Mouse (Mus musculus) macrophage (primary cell): Measurements from ENCODE around the gene Rpl19. TPM values are rescaled to one million over a fixed set of nuclear protein-coding genes. Genes with fewer than 3 reads are reported as not detected.

Source experiments
- H3K27ac ChIP-seq: fragments of 350-480 bp; formaldehyde crosslinking; 2 replicates; pipeline ENCODE4 v1.9.0; 2021
- H3K36me3 ChIP-seq: fragments of 350-480 bp; formaldehyde crosslinking; 2 replicates; pipeline ENCODE4 v1.9.0; 2021; ENCODE audit errors: inconsistent target
- H3K4me3 ChIP-seq: fragments of 350-480 bp; formaldehyde crosslinking; 2 replicates; pipeline ENCODE4 v1.9.0; 2021; ENCODE audit errors: inconsistent target
- H3K79me2 ChIP-seq: fragments of 350-480 bp; formaldehyde crosslinking; 2 replicates; pipeline ENCODE4 v1.9.0; 2021; ENCODE audit errors: inconsistent target
- WGBS: methylation state at CpG from one replicate; pipeline ENCODE4 v1.1.7; 2026; ENCODE audit warnings: inconsistent platforms; ENCODE audit not compliant: missing documents; 5-methylcytosine and 5-hydroxymethylcytosine counted together
- polyA plus RNA-seq: library from polyadenylated mRNA; stranded (reverse); fragments of 250-400 nt; gene quantifications from 3 replicates; pipeline ENCODE4 v1.2.4, GENCODE M21; 2018; ENCODE audit warnings: inconsistent platforms

Rpl19 gene
- polyA plus RNA-seq, 1 experiment from 2014 or later: 2,012 TPM

DNA sequence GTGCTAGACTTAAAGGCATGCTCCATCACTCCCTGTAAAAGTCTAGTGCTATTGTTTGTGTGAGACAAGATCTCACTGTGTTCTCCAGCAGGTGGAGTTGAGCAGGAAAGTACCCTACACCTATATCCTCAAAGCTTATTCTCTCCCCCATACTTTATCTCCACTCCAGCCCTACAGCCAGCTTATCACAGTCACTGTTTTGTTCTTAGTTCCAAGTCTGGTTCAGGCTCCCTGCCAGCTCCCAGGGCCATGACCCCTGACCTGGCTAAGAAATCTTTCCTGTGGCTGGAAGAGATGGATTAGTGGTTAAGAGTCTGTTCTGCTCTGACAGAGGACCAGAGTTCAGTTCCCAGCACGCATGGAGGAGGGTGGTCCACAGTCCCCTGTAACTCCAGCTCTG lies 20.0 kb downstream of the Rpl19 start:
- no peaks in the 10 kb centered on the region for H3K36me3 ChIP-seq
- H3K4me3 ChIP-seq: no peak overlapping the region
- WGBS: 93% methylated on average over 1 of the region's 1 CpGs
- no peak overlapping the region for H3K27ac ChIP-seq
- no peaks in the 10 kb centered on the region for H3K79me2 ChIP-seq

DNA sequence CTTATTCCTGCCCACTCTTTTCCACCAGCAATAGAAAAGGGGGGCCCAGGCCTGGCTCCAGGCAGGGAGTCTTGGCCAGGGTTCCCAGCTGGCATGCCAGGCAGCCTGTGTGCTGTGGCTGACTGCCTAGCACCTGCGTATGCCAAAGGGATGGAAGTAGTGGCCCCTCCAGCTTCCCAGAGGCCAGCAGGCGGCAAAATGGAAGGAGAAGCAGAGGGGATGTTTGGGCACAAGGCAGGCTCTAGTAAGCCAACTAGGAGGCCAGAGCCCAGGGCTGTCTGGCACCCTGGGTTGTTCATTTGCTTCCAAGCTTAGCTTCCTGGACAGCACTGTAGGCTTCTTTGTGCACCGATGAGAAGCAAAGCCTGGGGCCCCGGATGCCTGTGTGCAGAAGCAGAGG lies 21.2 kb downstream of the Rpl19 start:
- Histone ChIP-seq H3K79me2 (no peaks in the 10 kb centered on the region), H3K27ac (no peak overlapping the region), H3K36me3 (no peaks in the 10 kb centered on the region), H3K4me3 (no peak overlapping the region)
- WGBS: 73% methylated on average over 4 of the region's 4 CpGs

DNA sequence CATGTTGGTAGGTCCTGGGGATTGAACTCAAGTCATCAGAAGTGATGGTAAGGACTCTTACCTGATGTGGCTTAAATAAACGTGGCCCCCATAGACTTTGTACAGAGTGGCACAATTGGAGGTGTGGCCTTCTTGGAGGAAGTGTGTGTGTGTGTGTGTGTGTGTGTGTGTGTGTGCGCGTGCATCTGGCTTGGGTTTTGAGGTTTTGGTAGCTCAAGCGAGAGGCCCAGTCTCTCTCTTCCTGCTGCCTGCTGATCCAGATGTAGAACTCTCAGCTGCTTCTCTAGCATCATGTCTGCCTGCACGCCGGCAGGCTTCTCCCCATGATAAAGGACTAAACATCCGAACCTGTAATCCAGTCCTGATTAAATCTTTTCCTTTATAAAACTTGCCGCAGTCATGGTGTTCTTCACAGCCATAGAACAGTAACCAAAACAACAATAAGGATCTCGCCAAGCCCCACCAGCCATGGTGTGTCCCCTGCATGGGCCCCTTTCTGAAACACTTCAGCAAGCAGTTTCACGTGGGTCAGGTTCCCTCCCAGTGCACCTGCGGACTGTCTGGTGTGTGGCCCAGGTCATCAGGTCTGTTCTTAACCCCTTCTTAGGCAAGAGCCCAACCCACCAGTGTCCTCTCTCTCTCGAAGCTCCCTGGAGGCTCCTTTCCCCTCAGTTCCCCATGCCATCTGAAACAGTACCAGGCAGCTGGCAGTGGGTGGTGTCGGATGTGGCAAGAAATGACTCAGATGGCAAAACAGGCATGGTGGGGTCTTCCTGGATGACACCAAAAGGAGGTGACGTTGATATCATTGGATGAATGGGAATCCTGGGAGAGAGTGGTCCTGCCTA lies 23.4 kb downstream of the Rpl19 start:
- H3K36me3 ChIP-seq: no peaks in the 10 kb centered on the region
- H3K27ac ChIP-seq: 0 out of 2 replicates have a peak overlapping the region, but pooled peaks have one; percentile 8
- no peaks in the 10 kb centered on the region for H3K79me2 ChIP-seq
- WGBS: 27% methylated on average over 14 of the region's 14 CpGs
- no peak overlapping the region for H3K4me3 ChIP-seq

DNA sequence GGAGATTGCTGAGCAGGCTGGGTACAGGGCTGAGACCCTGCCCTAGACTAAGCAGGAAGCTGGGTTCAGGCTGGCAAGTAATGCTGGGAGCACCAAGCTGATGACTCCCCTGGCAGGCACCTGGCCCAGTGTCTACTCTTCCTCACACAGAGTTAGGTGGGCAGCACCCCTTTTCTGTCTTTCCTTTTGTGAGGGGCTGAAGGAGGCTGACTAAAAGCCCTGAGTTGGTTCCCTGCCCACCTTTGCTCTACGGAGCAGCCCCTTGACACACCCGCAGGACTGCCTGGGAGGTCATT lies 24.0 kb downstream of the Rpl19 start:
- 61% methylated on average over 2 of the region's 2 CpGs for WGBS
- Histone ChIP-seq H3K79me2 (no peaks in the 10 kb centered on the region), H3K27ac (peak overlapping the region; percentile 8; the same call in 1 of the 2 replicates), H3K4me3 (no peak overlapping the region), H3K36me3 (no peaks in the 10 kb centered on the region)

DNA sequence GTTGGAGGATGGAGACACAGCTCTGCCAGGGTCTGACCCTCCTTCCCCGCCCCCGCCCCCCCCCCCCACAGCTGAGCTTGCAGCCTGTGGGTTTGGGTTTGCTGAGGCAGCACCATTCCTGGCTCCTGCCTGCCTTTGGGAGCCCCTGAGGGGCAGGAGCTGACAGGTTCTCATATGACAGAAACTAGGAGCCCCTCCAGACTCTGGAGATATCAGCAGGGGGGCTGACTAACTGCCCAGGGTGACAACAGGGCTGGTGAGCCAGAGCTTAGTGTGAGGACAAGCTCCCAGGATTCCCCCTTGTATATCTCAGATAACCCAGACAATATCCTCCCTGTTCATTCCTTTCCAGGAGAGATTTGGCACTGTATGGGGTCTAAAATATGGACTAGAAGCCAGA lies 24.4 kb downstream of the Rpl19 start:
- H3K27ac ChIP-seq: peak overlapping the region; percentile 15; the same call in 1 of the 2 replicates
- WGBS: 77% methylated on average over 2 of the region's 2 CpGs
- H3K79me2 ChIP-seq: no peaks in the 10 kb centered on the region
- no peaks in the 10 kb centered on the region for H3K36me3 ChIP-seq
- no peak overlapping the region; the same call in 1 of the 2 replicates for H3K4me3 ChIP-seq

DNA sequence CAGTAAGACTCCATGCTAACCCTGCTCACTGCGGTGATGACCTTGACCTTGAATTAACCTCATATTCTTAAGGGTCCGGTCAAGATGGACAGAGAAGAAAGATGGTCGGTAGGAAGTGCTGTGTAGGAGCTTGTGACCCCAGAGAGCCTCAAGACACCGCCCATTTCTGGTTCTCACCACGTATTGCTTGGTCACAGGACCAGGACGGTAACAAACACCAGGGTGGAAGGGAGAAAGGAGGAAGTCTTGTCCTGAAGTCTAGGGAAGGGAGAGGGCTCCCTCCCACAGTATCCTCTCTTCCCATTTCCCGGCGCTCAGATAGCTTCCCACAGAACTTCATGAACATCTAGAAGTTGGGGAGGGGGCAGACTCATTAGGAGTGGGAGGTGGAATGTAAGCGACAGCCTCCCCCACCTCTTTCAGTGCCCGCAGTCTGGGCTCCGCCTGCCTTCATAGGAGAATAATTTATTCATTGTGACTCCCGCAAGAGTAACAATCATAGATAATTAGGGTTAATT lies 25.2 kb downstream of the Rpl19 start:
- Histone ChIP-seq H3K79me2 (no peaks in the 10 kb centered on the region), H3K36me3 (no peaks in the 10 kb centered on the region), H3K4me3 (peak overlapping the region; percentile 17; the same call in 1 of the 2 replicates), H3K27ac (peak overlapping the region; percentile 15; the same call in 1 of the 2 replicates)
- 10% methylated on average over 12 of the region's 12 CpGs for WGBS

DNA sequence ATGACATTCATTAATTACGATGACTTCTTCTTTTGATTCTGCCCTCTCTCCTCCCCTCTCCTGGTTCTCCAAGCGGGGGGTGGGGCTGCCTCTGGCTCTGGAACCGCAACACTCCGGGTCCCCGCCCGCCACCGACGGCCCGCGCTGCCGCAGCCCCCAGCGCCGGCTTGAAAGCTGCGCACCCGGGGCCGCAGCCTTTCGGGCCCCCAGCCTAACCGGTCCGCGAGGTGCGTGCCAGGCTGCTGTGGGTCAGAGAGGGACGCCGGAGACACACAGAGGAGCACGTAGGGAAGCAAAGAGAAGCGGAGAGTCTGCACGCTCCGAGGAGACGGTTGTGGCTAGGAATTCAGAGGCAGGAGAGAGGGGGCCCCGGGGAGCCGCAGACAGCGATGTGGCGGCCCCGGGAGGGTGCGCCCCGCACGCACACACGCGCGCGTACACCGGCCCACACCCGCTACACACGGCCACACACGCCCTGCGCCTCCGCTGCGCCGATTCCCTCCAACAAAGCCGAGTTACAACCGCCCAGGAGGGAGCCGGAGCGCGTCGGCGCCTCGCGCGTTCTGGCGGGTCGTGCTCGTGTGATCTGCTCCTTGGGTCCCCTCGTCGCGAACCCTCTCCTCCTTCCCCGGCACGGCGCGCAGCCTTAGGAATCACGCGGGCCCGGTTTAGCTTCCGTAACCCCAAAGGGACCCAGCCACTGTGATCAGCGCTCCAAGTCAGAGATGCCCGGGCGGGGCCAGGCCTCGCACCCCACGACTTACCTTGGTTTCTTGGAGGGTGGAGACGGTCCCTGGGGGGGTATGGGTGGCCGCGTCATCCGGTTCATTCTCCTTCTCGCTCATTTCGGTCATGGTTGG lies 25.8 kb downstream of the Rpl19 start:
- Histone ChIP-seq H3K27ac (0 out of 2 replicates have a peak overlapping the region, but pooled peaks have one; percentile 15), H3K36me3 (no peaks in the 10 kb centered on the region), H3K79me2 (no peaks in the 10 kb centered on the region), H3K4me3 (peak overlapping the region; percentile 27)
- WGBS: 2% methylated on average over 83 of the region's 83 CpGs

DNA sequence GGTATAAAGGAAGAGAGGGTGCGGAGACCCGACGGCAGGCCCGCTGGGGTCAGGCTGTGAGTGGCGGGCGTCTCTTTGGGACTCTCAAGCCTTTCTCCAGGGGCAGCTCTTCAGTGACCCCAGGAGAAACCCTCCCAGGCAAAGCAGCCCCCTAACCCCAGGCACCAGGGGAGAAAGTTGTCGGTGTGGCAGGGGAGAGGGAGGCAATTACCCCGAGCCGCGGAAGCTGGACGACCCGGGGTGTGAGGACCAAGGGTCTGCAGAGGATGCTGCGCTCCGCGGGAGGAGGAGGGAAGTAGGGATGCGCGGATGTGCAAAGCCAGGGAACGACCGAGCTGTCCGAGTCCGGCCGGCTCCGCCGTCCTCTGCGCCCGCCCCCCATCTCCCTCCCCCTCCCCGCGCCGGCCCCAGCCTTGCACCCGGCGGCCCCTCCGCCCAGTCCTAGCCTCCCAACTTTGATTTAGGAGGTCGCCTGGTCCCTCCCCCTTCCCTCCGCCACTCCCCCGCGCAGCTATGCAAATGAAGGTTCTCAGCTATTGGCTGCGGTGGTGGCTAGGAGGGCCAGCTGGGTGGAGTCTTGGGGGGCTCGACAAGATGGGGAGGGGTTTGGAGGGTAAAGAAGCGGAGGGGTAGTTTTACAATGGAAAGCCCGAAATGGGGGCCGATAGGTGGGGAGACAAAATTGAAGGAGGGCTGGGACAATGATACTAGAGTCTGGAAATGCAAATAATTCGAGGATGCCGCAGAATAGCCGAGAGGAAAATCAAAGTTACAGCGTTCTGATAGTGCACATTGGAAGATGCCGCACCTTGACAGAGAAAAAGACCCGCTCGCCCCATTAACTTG lies 26.7 kb downstream of the Rpl19 start, which contains the start of gene Stac2:
Gene Stac2 (minus strand): TSS at position 474 of the 846 bp plus-strand sequence.
- H3K4me3 ChIP-seq: peak within 1 kb of the TSS; percentile 27
- no peaks in the 10 kb centered on the region for H3K79me2 ChIP-seq
- WGBS: 4% methylated on average over 40 of the region's 48 CpGs
- no peaks in the 10 kb centered on the region for H3K36me3 ChIP-seq
- H3K27ac ChIP-seq: no peak within 1 kb of the TSS

DNA sequence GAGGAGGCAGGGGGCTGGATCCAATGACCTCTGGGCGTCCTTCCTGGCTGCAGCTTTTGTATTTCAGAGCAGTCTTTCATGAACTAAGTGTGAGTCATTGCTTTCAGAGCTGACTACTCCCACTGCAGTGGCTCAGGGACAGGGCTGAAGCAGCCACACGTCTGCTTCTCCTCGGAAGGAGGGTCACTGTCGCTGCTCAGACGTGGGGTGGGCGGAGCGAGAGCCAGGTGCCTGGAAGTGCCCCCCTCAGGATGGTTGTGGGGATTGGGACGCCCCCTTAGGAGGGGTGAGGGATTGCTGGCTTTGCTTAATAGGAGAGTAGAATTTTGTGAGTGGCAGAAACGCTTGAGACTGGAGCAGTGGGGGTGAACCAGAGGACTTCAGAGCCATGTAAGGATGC lies 31.0 kb downstream of the Rpl19 start:
- Histone ChIP-seq H3K27ac (no peak overlapping the region), H3K36me3 (no peaks in the 10 kb centered on the region), H3K79me2 (no peaks in the 10 kb centered on the region), H3K4me3 (no peak overlapping the region)
- WGBS: 37% methylated on average over 9 of the region's 9 CpGs

DNA sequence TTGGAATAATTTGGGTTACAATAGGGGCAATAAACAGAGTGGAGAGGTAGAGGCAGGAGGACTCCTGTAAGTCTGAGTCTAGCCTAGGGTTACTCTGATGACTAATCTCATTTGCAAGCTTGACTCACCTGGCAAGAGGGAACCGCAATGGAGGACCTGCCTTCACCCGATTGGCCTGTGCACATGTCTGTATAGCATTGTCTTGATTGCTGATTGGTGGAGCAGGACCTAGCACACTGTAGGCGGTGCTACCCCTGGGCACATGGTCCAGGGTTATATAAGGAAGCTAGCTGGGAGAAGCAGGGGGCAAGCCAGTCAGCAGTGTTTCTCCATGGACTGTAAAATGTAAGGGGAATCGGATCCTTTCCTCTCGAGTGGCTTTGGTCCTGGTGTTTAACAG lies 31.5 kb downstream of the Rpl19 start:
- 86% methylated on average over 5 of the region's 5 CpGs for WGBS
- Histone ChIP-seq H3K4me3 (no peak overlapping the region), H3K27ac (no peak overlapping the region)

DNA sequence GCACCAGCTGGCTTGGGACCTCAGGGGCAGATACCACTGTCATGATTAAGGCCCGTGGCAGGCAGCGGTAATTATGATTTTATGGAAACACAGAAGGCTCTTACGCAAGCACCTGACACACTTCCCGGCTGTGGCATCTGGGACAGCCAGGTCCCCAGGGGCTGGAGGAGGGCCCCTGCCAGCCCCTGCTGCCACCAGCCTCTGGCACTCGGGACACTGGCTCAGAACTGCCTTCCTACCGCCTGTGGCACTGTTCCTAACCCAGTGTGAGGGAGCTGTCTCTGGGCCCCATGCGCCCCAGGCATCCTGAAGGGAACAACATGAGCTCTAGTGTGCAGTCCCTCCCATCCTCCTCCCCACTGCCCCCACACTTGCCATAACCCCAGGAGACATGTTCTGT lies 33.2 kb downstream of the Rpl19 start:
- Histone ChIP-seq H3K36me3 (no peaks in the 10 kb centered on the region), H3K79me2 (no peaks in the 10 kb centered on the region), H3K27ac (no peak overlapping the region), H3K4me3 (no peak overlapping the region)
- 66% methylated on average over 7 of the region's 7 CpGs for WGBS

More for the DNA sequence above, 31.5 kb downstream of the Rpl19 start:
- Histone ChIP-seq H3K79me2 (no peaks in the 10 kb centered on the region), H3K36me3 (no peaks in the 10 kb centered on the region)

DNA sequence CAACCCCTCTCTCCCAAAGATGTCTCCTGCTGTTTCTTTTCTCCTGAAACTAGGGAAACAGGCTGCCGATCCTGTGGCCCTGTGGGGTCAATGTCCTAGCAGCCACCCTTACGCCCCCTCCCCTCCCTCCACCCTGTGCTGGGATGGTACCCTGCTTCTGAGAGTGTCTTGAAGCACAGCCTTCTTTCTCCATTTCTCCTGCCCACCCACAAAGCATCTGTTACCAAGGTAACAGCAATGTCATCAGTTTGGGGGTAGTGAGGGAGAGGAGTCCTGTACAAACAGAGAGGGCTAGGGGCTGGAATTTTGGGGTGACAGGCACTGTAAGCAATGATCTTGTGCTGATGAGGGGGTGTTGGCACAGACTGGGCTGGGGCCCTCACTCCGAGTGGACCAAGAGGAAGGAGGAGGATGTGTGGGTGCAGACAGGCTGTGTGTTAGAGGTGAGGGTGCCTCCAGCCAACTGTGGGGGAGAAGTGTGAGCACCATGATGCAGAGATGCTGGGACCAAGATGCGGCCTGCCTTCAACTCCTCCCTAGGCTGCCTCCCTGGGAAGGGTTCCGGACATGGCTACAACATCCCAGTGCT lies 33.7 kb downstream of the Rpl19 start:
- H3K27ac ChIP-seq: no peak overlapping the region
- 99% methylated on average over 5 of the region's 5 CpGs for WGBS
- H3K4me3 ChIP-seq: no peak overlapping the region
- no peaks in the 10 kb centered on the region for H3K79me2 ChIP-seq
- H3K36me3 ChIP-seq: no peaks in the 10 kb centered on the region

DNA sequence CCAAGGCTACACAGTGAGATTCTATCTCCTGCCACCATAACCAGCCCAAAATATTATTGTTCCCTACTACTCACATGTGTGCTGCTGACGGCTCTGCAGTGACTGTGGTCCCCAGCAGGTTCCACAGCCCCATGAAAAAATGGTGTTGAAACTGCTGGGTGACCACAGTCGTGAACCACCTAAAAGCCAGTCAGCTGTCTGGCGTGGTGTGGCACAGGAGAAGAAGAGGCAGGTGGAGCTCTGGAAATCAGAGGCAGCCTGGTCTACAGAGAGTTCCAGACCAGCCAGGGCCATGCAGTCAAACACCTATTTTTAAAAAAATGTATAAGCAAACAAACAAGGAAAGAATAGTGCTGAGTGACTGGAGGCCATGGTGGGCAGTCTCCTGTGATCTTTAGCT lies 34.9 kb downstream of the Rpl19 start:
- no peak overlapping the region for H3K27ac ChIP-seq
- 47% methylated on average over 3 of the region's 3 CpGs for WGBS
- H3K4me3 ChIP-seq: no peak overlapping the region
- no peaks in the 10 kb centered on the region for H3K36me3 ChIP-seq
- no peaks in the 10 kb centered on the region for H3K79me2 ChIP-seq
